Mouse (Mus musculus): ENCODE measurements around the gene Tmsb15b1.
"Not testable (repeated sequence)": the region's sequence is repeated elsewhere in the genome, so short reads cannot be mapped to it uniquely, and the experiment has no call there.

Gene Tmsb15b1

DNA sequence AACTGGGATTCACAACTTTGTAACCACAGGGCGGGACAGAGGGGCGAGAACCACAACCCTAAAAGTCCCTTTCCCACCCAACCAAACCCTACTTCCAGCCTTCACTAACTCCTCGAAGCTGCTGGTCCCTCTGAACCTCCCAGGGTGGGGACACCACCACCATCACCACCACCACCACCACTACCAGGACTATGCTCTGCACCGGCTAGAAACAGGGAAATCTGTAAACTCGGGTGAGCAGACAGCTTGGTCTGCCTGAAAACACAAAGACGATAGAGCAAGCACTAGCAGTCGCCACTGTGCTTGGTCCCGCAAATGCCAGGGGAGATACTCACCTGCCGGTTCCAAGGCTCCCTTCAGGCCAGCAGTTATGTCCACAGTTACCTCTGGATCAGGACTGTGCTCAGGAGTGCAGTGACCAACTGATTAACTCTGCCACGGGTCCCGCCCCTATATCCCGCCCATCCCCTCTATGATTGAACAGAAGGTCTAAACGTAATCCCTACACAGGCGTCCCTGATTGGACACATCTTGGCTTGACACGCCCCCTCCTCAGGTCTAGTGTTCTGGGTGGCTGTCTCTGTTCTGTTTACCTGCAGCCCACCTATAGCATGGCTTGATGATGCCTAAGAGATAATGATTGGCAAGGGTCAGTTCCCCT lies at the start of gene Tmsb15b1, which contains the start of gene Tmsb15l:
TSS of gene Tmsb15b1 (minus strand) at position 451 of the 661 bp plus-strand sequence.
TSS of gene Tmsb15l (minus strand) at position 446 of the 661 bp plus-strand sequence.
- CTCF ChIA-PET = no interaction called here

DNA sequence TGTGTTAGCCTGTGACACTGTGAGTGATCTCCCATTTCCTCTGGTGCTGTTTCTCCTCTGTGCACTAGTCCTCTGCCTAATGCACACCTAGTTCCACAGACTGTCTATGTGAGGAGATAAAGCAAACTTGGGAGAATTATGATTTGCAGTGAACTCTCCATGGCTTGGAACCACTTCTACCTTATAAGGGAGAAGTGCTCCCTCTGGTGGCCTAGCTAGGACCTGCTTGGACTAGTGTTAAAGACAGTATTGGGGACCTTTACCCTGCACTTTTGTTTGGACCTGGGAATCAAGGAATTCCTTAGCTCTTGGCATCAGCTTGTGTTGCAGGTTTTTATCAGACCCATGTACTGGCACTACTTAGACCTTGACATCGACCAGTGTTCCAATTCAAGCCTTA lies 42.6 kb upstream of the Tmsb15b1 start:
- CTCF ChIA-PET = no interaction called here

DNA sequence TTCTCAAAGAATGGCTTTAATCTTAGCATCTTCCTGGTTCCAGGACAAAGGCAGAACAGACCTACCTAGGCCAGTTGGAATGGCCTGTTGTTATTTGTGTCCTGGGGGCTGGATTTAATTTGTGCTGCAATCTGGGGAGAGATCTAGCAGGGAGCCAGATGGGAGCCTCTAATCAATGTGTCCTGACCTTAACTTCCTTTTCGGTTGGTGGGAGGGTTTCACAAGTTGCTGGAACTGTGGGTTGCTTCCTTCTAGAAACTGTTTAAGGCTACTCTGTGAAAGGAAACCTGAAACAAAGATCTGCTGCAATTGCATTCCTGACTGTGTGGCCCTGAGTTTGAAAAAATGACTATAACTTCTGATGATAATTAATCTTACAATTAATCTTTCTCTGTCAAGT lies 41.0 kb upstream of the Tmsb15b1 start:
- CTCF ChIA-PET = no interaction called here

DNA sequence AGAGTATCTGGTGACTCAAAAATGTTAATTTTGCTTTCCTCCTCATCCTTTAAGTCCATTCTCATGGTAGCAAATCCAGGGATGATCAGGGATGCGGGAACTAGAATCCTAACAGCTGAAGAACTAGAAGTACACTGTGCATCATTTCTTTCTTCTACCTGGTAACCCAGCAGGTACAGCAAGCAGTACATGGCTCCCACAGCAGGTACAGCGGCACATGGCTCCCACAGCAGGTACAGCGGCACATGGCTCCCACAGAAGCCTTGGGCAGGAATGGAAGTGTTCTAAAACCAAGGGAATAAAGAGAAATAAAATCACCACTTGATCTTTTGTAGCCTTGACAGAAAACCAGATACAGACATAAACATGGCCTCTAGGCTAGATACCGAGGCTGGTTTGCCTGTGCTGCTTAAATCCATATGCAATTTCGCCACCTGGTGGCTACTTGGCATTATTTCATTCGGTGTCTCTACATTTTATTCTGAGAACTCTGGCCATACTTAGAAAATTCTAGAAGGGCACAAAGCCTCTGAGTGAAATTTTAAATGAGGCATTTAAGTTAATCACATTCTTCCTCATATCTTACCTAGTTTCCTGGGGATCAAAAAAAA lies 38.5 kb upstream of the Tmsb15b1 start:
- CTCF ChIA-PET = no interaction called here

DNA sequence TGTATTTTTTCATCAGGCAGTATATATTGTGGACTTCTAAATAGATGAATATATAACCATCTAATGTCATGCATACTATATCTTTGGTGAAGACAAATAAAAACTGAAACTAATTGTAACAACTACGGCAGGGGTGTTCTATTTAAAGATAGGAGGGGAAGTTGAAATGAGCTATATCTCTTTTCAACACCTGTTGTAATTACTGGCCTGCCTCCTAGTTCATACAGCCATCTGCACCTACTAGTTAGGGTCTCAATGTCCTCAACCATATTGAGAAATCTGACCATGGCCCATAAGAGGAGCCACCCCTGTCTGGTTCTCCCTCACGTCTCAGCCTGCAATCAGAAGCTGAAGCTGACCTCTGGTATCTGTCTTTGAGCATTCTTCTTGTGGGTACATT lies 19.6 kb upstream of the Tmsb15b1 start:
- CTCF ChIA-PET = no interaction called here

DNA sequence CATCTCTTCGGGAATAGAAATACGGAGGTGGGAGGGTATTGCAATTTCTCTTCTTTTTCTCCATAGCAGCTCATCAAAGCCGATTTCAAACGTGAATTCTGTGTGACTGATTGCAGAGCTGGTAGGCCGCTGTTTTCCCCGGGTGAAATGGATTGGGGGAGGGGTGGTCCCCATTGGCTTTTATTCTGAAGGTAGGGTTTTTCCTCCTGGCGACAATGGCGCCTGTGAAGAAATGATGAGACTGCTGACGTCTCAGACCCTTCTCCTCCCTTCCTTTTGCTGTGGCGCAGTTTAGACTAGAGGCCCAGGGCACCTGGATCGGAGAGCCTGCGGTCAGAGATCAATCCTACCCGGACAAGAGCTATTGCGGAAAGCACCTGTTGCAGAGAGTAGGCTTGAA lies 17.0 kb upstream of the Tmsb15b1 start:
- CTCF ChIA-PET = no interaction called here

DNA sequence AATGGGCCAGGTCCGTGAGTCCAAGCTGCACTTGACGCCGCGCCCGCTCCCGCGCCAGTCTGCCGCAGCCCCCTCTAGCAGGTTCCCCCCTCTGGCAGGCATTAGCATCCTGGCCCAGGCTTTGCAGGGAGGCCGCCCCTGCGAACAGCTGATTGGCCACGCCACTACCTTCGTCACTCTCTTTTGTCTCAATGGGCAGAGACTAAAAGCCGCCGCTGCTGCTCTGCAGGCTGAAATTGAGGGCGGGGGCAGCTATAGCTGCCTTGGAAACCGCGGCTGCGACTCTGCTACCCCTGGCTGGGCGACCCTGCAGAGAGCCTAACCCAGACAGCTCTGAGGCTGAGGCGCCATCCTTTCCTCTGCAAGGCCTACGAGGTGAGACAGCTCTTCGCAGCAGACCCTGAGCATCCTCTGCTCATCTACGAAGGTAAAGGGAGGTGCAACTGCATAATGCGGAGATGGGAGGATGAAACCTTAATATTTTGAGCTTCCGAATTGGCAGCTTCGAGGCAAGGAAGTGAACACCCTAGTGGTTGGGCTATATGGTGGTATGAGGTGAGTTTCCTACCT lies 16.4 kb upstream of the Tmsb15b1 start, which contains the start of gene Zcchc18:
TSS of gene Zcchc18 (plus strand) at position 178 of the 570 bp plus-strand sequence.
- CTCF ChIA-PET = no interaction called here

DNA sequence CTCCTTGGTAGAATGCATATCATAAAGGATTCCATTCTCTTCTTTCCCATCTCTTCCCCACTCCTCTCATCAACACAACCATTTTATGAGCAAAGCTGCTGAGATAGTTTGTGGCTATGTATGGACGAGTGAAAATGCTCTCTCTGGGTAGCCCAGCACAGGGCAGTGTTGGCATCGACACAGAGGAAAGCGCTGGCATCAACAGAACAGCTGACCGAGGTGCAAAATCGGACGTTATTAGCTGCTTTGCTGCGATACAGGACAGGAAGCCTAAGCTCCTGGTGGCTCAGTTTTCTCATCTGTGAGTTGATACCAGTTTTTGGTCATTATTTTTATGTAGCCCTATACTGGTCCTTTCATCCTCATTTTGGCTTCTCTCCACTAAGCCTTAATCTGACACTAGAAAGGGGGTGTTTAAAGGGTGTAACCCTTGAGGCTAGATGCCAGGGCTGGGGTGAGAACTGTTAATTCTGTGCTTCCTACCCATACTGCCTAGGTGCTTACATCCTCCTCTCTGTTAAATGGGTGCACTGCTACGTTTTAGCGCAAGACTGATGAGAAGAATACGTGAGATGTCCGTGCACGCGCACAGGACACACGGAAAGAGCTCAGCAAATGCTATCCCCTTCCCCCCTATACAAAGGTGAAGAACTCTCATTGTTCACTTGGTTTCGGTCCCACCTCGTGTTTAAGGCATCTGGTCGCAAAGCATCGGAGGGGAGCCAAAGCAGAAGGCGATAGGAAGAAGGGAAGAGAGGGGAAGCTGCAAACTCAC lies 15.7 kb upstream of the Tmsb15b1 start:
- CTCF ChIA-PET = no interaction called here

DNA sequence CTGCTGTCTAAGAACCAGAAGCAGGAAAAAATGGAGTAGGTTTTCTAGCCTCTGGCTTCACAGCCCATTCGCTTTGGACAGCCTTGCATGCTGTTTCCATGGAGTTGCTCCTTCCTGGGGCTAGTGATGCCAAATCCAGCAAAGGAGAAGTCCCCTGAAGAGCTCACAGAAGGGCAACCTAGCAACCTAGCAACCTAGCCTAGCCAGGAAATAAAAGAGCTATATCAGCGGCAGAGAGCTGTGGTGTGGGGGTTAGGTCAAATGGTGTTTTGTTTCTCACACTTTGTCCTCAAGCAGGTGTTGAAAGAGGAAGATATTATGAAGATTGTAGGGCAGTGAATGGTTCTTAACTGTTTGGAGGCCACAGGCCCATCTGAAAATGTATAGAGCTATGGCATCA lies 14.6 kb upstream of the Tmsb15b1 start:
- CTCF ChIA-PET = interaction anchor here (0.9 kb wide), 1 partner anchor 19 kb away, joined by 3 read pairs; no protein-coding TSS in a partner anchor

DNA sequence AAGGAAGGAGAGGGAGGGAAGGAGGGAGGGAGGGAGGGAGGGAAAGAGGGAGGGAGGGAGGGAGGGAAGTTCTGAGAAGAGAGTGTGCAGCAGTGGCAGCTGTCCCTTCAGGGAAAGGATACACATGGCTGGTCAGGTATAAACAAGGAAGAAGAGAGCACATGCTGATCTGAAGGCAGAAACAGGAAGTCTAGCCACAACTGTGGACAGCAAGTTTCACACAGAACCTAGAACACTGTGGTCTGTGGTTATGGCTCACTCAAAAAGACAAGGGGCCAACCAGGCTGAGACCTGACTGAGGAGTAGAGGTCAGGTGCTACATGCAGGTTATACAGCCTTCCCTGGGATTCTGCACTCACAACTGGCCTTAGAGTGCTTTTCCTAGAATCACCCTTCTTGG lies 9.4 kb upstream of the Tmsb15b1 start:
- CTCF ChIA-PET = no interaction called here

DNA sequence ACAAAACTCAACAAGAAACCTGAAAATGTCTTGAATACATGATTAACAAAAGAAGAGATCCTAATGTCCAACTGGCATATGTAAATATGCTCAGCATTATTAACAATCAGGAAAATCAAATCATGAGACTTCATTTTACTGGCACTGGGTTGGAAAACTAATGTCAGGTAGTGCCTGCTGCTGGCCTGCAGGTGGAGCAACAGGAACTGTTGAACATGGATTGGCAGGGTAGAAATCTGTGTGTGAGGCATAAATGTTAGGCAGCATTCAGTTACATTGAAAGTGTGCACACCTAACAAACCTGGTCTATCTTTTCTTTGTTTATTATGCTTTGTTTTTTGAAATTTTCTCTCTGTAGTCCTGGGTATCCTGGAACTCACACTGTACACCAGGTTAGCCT lies 1.9 kb upstream of the Tmsb15b1 start:
- CTCF ChIA-PET = no interaction called here

DNA sequence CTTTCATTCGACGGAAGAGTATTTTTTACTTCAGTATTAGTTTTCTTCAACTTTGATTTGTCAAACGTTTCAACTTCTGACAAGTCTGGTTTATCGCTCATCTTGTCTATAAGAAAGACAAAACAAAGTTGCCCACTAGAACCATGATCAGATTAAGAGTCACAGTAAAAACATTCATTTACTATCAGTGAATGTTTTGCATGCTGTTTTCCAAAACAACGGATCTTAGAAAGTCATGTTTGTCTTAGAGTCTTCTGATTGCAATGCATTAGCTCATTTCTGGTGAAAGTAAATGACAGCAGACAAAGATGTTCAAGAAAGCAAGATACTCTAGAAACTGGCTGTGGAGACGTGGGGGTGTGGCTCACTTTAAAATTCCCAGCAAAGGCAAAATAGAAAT lies 1.3 kb downstream of the Tmsb15b1 start, which contains the start of gene Tmsb15b2:
TSS of gene Tmsb15b2 (minus strand) at position 101 of the 400 bp plus-strand sequence.
- CTCF ChIA-PET = not testable (repeated sequence)

DNA sequence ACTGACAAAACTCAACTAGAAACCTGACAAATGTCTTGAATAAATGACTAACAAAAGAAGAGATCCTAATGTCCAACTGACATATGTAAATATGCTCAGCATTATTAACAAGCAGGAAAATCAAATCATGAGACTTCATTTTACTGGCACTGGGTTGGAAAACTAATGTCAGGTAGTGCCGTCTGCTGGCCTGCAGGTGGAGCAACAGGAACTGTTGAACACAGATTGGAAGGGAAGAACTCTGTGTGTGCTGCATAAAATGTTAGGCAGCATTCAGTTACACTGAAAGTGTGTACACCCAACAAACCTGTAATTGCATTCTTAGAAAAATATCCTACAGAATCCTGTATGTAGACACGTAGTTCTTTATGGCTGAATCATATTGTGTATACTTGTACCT lies 17.0 kb downstream of the Tmsb15b1 start:
- CTCF ChIA-PET = no interaction called here

DNA sequence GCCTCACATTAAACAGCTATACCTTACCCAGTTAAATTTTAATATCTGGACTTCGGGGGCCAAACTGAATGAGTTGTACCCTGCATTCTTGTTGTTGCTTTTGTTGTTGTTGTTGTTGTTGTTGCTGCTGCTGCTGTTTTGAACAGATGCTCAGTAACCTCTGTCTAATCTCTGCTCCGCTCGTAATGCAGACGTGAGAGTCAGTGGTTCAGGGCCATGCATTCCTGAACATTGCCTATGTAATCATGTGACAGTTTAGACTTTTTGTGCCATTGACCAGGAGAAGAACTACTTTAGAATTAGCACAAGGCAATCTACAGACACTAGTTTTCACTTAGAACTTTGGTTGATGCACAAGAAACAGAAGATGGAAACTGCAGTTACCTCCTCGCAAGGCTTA lies 18.4 kb downstream of the Tmsb15b1 start:
- CTCF ChIA-PET = not testable (repeated sequence)

DNA sequence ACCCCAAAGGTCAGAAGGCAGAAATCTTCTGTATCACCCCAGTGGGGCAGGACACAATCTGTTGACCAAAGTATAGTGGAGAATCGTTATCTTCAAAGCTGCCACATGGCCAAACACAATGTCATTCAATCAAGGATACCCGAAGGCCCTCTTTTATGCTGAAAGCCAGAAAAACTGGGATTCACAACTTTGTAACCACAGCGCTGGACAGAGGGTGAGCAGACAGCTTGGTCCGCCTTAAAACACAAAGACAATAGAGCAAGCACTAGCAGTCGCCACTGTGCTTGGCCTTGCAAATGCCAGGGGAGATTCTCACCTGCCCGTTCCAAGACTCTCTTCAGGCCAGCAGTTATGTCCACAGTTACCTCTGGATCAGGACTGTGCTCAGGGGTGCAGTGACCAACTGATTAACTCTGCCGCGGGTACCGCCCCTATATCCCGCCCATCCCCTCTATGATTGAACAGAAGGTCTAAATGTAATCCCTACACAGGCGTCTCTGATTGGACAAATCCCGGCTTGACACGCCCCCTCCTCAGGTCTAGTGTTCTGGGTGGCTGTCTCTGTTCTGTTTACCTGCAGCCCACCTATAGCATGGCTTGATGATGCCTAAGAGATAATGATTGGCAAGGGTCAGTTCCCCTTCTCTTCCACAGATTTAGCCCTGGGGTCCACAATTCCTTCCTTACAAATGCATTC lies 18.9 kb downstream of the Tmsb15b1 start:
- CTCF ChIA-PET = not testable (repeated sequence)

DNA sequence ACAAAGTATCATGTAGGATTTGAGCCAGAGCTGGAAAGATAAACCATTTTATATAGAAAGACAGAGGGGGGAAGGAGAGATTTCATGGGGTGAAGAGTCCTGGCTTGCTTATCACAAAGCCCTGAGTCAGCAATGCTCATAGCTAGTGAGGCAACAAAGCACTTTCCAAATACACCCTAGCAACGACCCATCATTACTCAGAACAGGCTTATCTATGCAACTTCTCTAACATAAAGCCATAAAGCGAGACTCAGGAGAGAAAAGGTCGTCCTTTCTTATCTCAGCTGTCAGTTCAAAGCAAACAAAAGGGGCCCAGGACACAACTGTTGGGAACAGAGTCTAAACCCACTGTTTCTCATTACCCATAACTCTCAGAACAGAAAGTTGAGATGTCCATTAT lies 38.7 kb downstream of the Tmsb15b1 start:
- CTCF ChIA-PET = no interaction called here

DNA sequence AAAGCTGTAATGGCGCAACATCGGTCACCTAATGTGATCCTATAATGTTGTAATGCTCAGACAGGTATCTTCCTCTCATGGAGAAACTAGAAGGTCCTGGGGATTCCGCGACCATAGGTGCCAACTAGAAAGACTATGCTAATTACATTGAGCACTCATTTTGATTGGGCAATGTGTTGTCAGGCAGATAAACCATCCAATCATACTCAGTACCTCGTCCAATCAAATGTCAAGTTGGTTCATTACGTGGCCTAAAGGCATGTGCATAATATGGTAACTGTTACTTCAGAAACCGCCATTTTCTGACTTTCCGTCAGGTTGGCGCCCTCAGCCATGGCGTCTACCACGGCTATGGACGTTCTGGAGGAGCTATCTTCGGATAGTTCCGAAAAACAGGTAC lies 49.6 kb downstream of the Tmsb15b1 start, which contains the start of gene H2bfm:
TSS of gene H2bfm (plus strand) at position 295 of the 400 bp plus-strand sequence.
- CTCF ChIA-PET = no interaction called here

DNA sequence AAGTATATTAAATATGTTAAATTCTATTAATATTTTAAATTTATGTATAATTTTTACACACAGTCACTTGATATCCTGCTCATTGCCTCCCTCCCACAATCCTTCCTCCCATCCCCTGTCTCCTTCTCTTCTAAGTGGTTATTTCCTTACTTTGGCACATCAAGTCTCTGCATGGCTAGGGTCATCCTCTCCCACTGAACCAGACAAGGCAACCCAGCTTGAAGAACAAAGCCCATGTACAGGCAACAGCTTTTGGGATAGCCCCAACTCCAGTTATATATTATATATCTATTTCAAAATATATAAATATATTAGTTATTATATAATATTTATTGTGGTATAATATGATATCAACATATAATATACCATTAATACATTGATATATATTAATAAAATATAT lies 50.8 kb downstream of the Tmsb15b1 start:
- CTCF ChIA-PET = no interaction called here
